Mouse (Mus musculus) right cerebral cortex, postnatal 25 days (tissue): ENCODE results near the gene Gm11444.

Source experiments
- DNase-seq: peaks from one replicate; pipeline ENCODE4 v3.0.0; 2022

Gene Gm11444

GRCm38 (mm10) chr11:85850233-85850632 is at the start of gene Gm11444:
Gene Gm11444 (minus strand): TSS chr11:85850333.
- DNase-seq, result no peak

- no peak for DNase-seq
Observed at GRCm38 (mm10) chr11:85896335-85896985, 46.3 kb upstream of the Gm11444 start.

- DNase-seq, result no peak
Observed at GRCm38 (mm10) chr11:85894731-85895545, 44.8 kb upstream of the Gm11444 start.

- DNase-seq, result no peak
Observed at GRCm38 (mm10) chr11:85894136-85894530, 44.0 kb upstream of the Gm11444 start.

GRCm38 (mm10) chr11:85893400-85894135 is 43.4 kb upstream of the Gm11444 start:
- no peak for DNase-seq

- DNase-seq, result no peak
Observed at GRCm38 (mm10) chr11:85892771-85893170, 42.6 kb upstream of the Gm11444 start.

GRCm38 (mm10) chr11:85891692-85892040 is 41.5 kb upstream of the Gm11444 start:
- DNase-seq, result no peak

GRCm38 (mm10) chr11:85891010-85891691 is 41.0 kb upstream of the Gm11444 start:
- DNase-seq, result no peak

- DNase-seq, result no peak
Observed at GRCm38 (mm10) chr11:85890563-85890845, 40.4 kb upstream of the Gm11444 start.

GRCm38 (mm10) chr11:85889730-85890562 is 39.8 kb upstream of the Gm11444 start:
- no peak for DNase-seq

GRCm38 (mm10) chr11:85889056-85889729 is 39.1 kb upstream of the Gm11444 start:
- DNase-seq, result no peak

GRCm38 (mm10) chr11:85888451-85888961 is 38.4 kb upstream of the Gm11444 start:
- no peak for DNase-seq

- no peak for DNase-seq
Observed at GRCm38 (mm10) chr11:85887801-85888450, 37.8 kb upstream of the Gm11444 start.

- no peak for DNase-seq
Observed at GRCm38 (mm10) chr11:85887273-85887672, 37.1 kb upstream of the Gm11444 start.

- no peak for DNase-seq
Observed at GRCm38 (mm10) chr11:85886429-85886785, 36.3 kb upstream of the Gm11444 start.

GRCm38 (mm10) chr11:85885665-85886428 is 35.7 kb upstream of the Gm11444 start, which contains the start of gene Tbx4:
Gene Tbx4 (plus strand): TSS chr11:85886422.
- DNase-seq, result no peak

- no peak for DNase-seq
Observed at GRCm38 (mm10) chr11:85884498-85884897, 34.4 kb upstream of the Gm11444 start.

- DNase-seq, result no peak
Observed at GRCm38 (mm10) chr11:85876059-85876788, 26.1 kb upstream of the Gm11444 start.

GRCm38 (mm10) chr11:85864363-85864762 is 14.2 kb upstream of the Gm11444 start:
- DNase-seq, result no peak
